Mouse (Mus musculus) thymus, adult 2 months (tissue): Measurements from ENCODE around the gene Fut11. TPM values are rescaled to one million over a fixed set of nuclear protein-coding genes. Genes with fewer than 3 reads are reported as not detected.

Experiments
- DNase-seq: peaks from one replicate; pipeline ENCODE4 v3.0.0; 2021
- H3K27ac ChIP-seq: fragments of 200-500 bp; 2 replicates; pipeline ENCODE4 v1.5.1; 2012; ENCODE audit warnings: low read length, control low read depth; ENCODE audit not compliant: control insufficient read depth, insufficient read depth
- H3K27me3 ChIP-seq: fragments of 200-500 bp; 2 replicates; pipeline ENCODE4 v1.6.1; 2012; ENCODE audit warnings: mild to moderate bottlenecking, low read length, moderate library complexity, mixed read lengths; ENCODE audit not compliant: control insufficient read depth, insufficient read depth
- H3K36me3 ChIP-seq: fragments of 200-500 bp; 2 replicates; pipeline ENCODE4 v1.6.1; 2012; ENCODE audit warnings: mild to moderate bottlenecking, low read length, moderate library complexity; ENCODE audit not compliant: control insufficient read depth, insufficient read depth
- H3K4me1 ChIP-seq: fragments of 200-500 bp; replicated peaks from 2 replicates; pipeline ENCODE4 v1.6.1; 2012; ENCODE audit warnings: low read length; ENCODE audit not compliant: control insufficient read depth, insufficient read depth
- H3K4me3 ChIP-seq: fragments of 200-500 bp; 2 replicates; pipeline ENCODE4 v1.5.1; 2012; ENCODE audit warnings: mild to moderate bottlenecking, low read length, control low read depth, moderate library complexity; ENCODE audit not compliant: control insufficient read depth, insufficient read depth
- CTCF ChIP-seq: fragments of 200-500 bp; IDR thresholded peaks from 2 replicates; pipeline ENCODE4 v1.5.1; 2012; ENCODE audit warnings: mild to moderate bottlenecking, control low read depth, low read length, moderate library complexity, borderline replicate concordance; ENCODE audit not compliant: control insufficient read depth, poor library complexity, insufficient read depth; ENCODE audit errors: extremely low read depth
- POLR2A ChIP-seq: fragments of 200-500 bp; IDR thresholded peaks from 2 replicates; pipeline ENCODE4 v1.6.1; 2012; ENCODE audit warnings: mild to moderate bottlenecking, low read length, control low read depth, moderate library complexity; ENCODE audit not compliant: control insufficient read depth, poor library complexity, insufficient read depth; ENCODE audit errors: extremely low read depth
- WGBS: fragments of 180-500 bp; shearing (Covaris S2); methylation state at CpG from one replicate; pipeline ENCODE4 v1.1.7; 2018; 5-methylcytosine and 5-hydroxymethylcytosine counted together
- polyA plus RNA-seq: library from polyadenylated mRNA; depleted of rRNA; stranded (reverse); fragments of >200 nt; gene quantifications from 2 replicates; pipeline ENCODE4 v1.2.3, GENCODE M21; 2012; rRNA removed

Fut11 gene
- polyA plus RNA-seq, 1 experiment: 19.2 TPM

DNA sequence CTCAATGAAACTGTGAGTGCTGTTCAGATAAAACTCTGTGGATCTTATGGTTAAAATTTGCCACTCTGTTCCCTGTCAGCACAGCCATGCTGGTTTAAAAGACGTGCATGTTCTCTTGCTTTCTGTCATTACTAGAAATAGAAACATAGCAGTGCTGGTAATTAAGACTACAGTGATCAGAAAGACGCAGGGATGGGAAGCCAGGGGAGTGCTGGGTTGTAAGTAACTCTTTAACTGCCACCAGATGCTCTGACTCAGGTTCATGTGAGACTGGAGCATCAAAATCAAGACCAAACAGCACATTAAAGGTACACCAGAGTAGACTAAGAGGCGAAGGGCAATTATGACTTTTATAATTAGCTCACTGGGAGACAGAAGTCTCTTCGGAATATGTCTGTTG is 53.6 kb downstream of the Fut11 start:
- 92% methylated on average over 4 of the region's 4 CpGs for WGBS
- DNase-seq: no peak
- no peaks in the 10 kb centered on the region for H3K27me3 ChIP-seq
- H3K4me3 ChIP-seq: no peak overlapping the region
- TF ChIP-seq CTCF: no peak
- TF ChIP-seq POLR2A: no peak
- H3K4me1 ChIP-seq: no peaks in the 10 kb centered on the region
- peaks cover 8% of the 10 kb centered on the region for H3K36me3 ChIP-seq
- no peak overlapping the region for H3K27ac ChIP-seq

DNA sequence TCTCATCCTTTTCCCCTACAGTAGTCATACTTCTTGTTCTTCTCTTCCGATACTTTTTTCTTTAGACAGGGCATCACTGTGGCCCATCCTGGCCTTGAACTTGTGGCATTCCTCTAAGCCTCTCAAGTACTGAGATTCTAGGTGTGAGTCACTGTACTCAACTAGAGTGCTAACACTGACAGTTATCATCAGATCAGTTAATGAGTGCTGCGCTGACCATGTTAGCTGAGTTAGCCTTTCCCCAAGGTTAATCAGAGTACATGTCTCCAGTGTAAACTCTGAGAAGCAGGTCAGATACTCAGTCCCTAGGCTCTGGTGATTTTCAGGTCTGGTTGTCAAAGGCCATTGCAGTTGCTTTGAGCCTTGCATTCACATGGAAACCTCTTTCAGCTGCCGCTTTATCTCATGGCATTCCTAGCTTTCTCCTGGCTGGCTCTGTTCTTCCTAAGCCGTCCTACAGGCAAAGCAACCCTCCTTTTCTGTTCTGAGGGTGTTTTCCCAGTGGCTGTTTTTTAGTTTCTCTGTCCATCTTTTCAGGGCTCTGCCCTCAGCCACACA is 54.8 kb downstream of the Fut11 start:
- TF ChIP-seq CTCF: no peak
- no peak for TF ChIP-seq POLR2A
- Histone ChIP-seq H3K27me3 (no peaks in the 10 kb centered on the region), H3K27ac (no peak overlapping the region), H3K4me1 (no peaks in the 10 kb centered on the region), H3K4me3 (no peak overlapping the region), H3K36me3 (peaks cover 2% of the 10 kb centered on the region)
- WGBS: 98% methylated on average over 4 of the region's 4 CpGs
- no peak for DNase-seq

DNA sequence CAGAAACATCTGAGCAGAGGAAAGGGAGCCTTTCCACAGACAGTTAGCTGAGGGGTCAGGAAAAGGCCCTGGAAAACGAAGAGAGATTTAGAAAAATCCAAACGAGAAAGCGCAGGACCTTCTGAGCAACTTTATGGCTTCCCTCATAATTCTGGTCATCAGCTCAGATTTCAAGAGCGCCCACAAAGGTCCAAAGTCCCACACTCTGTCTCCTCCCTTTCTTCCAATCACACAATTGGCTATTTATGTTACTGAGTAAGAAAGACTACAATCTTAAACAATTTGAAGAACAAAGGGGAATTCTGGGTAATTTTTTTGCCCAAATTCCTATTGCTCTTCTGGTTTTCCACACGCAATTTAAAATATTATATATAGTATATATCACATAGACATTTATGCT is 55.7 kb downstream of the Fut11 start:
- no peak overlapping the region for H3K27ac ChIP-seq
- TF ChIP-seq POLR2A (no peak), CTCF (no peak)
- no peaks in the 10 kb centered on the region; the same call in 1 of the 2 replicates for H3K36me3 ChIP-seq
- no peaks in the 10 kb centered on the region for H3K4me1 ChIP-seq
- no peaks in the 10 kb centered on the region for H3K27me3 ChIP-seq
- no peak for DNase-seq
- H3K4me3 ChIP-seq: no peak overlapping the region
- 94% methylated on average over 5 of the region's 5 CpGs for WGBS

Other genes starting within 250 kb of the Fut11 start
- 0.06 TPM in 1 of 2 replicates, not detected in the other for gene Cfap70, start 242.7 kb upstream of the Fut11 start, polyA plus RNA-seq
- 82.2 and 91.8 TPM in 2 replicates for gene Anxa7, start 214.8 kb upstream of the Fut11 start, polyA plus RNA-seq
- 2.9 and 3.9 TPM in 2 replicates for gene Mss51, start 198.1 kb upstream of the Fut11 start, polyA plus RNA-seq
- 26.1 and 29.1 TPM in 2 replicates for gene Ppp3cb, start 148.4 kb upstream of the Fut11 start, polyA plus RNA-seq
- gene Usp54, start 53.9 kb upstream of the Fut11 start, polyA plus RNA-seq: 3.2 and 3.9 TPM in 2 replicates
- 0.82 TPM in 1 of 2 replicates, not detected in the other for gene Myoz1, start 38.4 kb upstream of the Fut11 start, polyA plus RNA-seq
- 0.51 and 2.8 TPM in 2 replicates for gene Synpo2l, start 26.6 kb upstream of the Fut11 start, polyA plus RNA-seq
- 486 and 497 TPM in 2 replicates for gene Sec24c, start 20.7 kb upstream of the Fut11 start, polyA plus RNA-seq
- gene Chchd1, start 8.0 kb downstream of the Fut11 start, polyA plus RNA-seq: 33.5 and 39.5 TPM in 2 replicates
- gene Zswim8, start 12.6 kb downstream of the Fut11 start, polyA plus RNA-seq: 296 and 301 TPM in 2 replicates
- 42.2 and 46.2 TPM in 2 replicates for gene Ndst2, start 39.6 kb downstream of the Fut11 start, polyA plus RNA-seq
- gene Camk2g, start 99.1 kb downstream of the Fut11 start, polyA plus RNA-seq: 36.4 and 42.3 TPM in 2 replicates
- gene Plau, start 141.7 kb downstream of the Fut11 start, polyA plus RNA-seq: 5.6 and 6.4 TPM in 2 replicates
- 12.4 and 14.7 TPM in 2 replicates for gene Vcl, start 234.4 kb downstream of the Fut11 start, polyA plus RNA-seq